Mouse (Mus musculus) small intestine, adult 2 months (tissue): ENCODE measurements around the gene Gm49340.

Source experiments
- CTCF ChIP-seq: fragments of 200-500 bp; IDR thresholded peaks from 2 replicates; pipeline ENCODE4 v1.5.1; 2012; ENCODE audit warnings: low read depth, mild to moderate bottlenecking, control low read depth, inconsistent platforms, low read length, moderate library complexity, mixed read lengths; ENCODE audit not compliant: insufficient replicate concordance, insufficient read length; ENCODE audit errors: extremely low read depth
- POLR2A ChIP-seq: fragments of 200-500 bp; IDR thresholded peaks from 2 replicates; pipeline ENCODE4 v1.6.1; 2012; ENCODE audit warnings: low read depth, mild to moderate bottlenecking, control low read depth, inconsistent platforms, low read length, moderate library complexity

DNA sequence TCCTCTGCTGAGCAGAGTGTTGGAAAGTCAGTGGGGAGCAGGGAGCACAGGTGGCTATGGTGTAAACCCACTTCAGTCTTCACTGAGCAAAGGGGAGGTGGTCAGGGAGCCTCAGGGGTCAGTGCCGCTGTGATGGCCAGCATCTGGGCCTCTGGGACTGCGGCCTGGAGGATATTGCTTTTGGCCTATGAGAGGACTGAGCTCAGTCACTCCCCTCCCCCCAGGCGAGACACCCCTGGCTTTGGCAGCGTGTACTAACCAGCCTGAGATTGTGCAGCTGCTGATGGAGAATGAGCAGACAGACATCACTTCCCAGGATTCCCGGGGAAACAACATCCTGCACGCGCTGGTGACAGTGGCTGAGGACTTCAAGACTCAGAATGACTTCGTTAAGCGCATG, 46.2 kb upstream of the Gm49340 start:
- TF ChIP-seq POLR2A (no peak), CTCF (no peak)
